Mouse (Mus musculus): Measurements from ENCODE around the gene Gm10401.

GRCm38 (mm10) chr5:115049692-115050091 lies 48.4 kb downstream of the Gm10401 start:
- TF ChIP-seq CTCF (IDR thresholded peaks at IDR 0.05; ENCODE audit: borderline replicate concordance, control insufficient read depth, extremely low read depth, insufficient read depth, low read length, poor library complexity) (no peak), POLR2A (IDR thresholded peaks at IDR 0.05; ENCODE audit: control insufficient read depth, extremely low read depth, insufficient read depth, low read length, poor library complexity) (no peak)

Data from thymus, adult 2 months (tissue).